Mouse (Mus musculus) lung, postnatal 0 days (tissue): ENCODE data around the gene Fuca1. TPM values are rescaled to one million over a fixed set of nuclear protein-coding genes. Genes with fewer than 3 reads are reported as not detected.

Experiments used
- ATAC-seq: fragments of 200-750 bp; cut with Nextera tagmentation; 2 replicates; pipeline ENCODE4 v1.8.0; 2017; ENCODE audit warnings: moderate library complexity
- DNase-seq: peaks from one replicate; pipeline ENCODE4 v3.0.0-alpha.2; 2016; ENCODE audit warnings: low spot score
- H3K27ac ChIP-seq: fragments of 300-500 bp; sonication (generic); 2 replicates; pipeline ENCODE4 v1.5.1; 2014; ENCODE audit warnings: antibody characterized with exemption, mild to moderate bottlenecking, low read length, mixed read lengths
- H3K27me3 ChIP-seq: fragments of 300-500 bp; sonication (generic); replicated peaks from 2 replicates; pipeline ENCODE4 v1.6.1; 2014; ENCODE audit warnings: low read length, mixed read lengths; ENCODE audit not compliant: insufficient read depth
- H3K36me3 ChIP-seq: fragments of 300-500 bp; sonication (generic); 2 replicates; pipeline ENCODE4 v1.6.1; 2014; ENCODE audit warnings: low read length, mixed read lengths; ENCODE audit not compliant: insufficient read depth
- H3K4me1 ChIP-seq: fragments of 300-500 bp; sonication (generic); 2 replicates; pipeline ENCODE4 v1.6.1; 2014; ENCODE audit warnings: antibody characterized with exemption, low read depth, low read length, mixed read lengths; ENCODE audit not compliant: insufficient read depth
- H3K4me2 ChIP-seq: fragments of 300-500 bp; sonication (generic); replicated peaks from 2 replicates; pipeline ENCODE4 v1.6.1; 2014; ENCODE audit warnings: low read depth, mild to moderate bottlenecking, low read length, moderate library complexity, mixed read lengths
- H3K4me3 ChIP-seq: fragments of 300-500 bp; sonication (generic); 2 replicates; pipeline ENCODE4 v1.5.1; 2014; ENCODE audit warnings: low read depth, low read length
- H3K9ac ChIP-seq: fragments of 300-500 bp; sonication (generic); replicated peaks from 2 replicates; pipeline ENCODE4 v1.6.1; 2014; ENCODE audit warnings: low read depth, mild to moderate bottlenecking
- H3K9me3 ChIP-seq: fragments of 300-500 bp; sonication (generic); 2 replicates; pipeline ENCODE4 v1.6.1; 2016; ENCODE audit warnings: low read length, mixed read lengths
- CTCF ChIP-seq: IDR thresholded peaks from 2 replicates; pipeline ENCODE4 v1.5.1; 2016; ENCODE audit warnings: antibody characterized with exemption, mild to moderate bottlenecking
- EP300 ChIP-seq: IDR thresholded peaks from 2 replicates; pipeline ENCODE4 v1.6.1; 2016; ENCODE audit warnings: antibody characterized with exemption, mild to moderate bottlenecking, control low read depth
- WGBS: fragments of 180-500 bp; shearing (Covaris S2); extraction: QIAGEN DNeasy Blood & Tissue Kit; methylation state at CpG from one replicate; pipeline ENCODE4 v1.1.7; 2014; 5-methylcytosine and 5-hydroxymethylcytosine counted together
- polyA plus RNA-seq: library from polyadenylated mRNA; unstranded; fragments of >200 nt; fragmentation: Nextera tagmentation; extraction: Ambion mirVana; gene quantifications from 2 replicates; pipeline ENCODE4 v1.2.1, GENCODE M21; 2015

Fuca1 gene
- polyA plus RNA-seq, 1 experiment from 2014 or later: 131 TPM

GRCm38 (mm10) chr4:135895071-135895571 lies 25.4 kb upstream of the Fuca1 start, which contains the start of gene Cnr2:
TSS of gene Cnr2 (plus strand) at chr4:135895394.
- DNase-seq (no peak), ATAC-seq (no peak)
- Histone ChIP-seq H3K4me1 (no peaks in the 10 kb centered on the region), H3K4me3 (no peak within 1 kb of the TSS), H3K9ac (no peak within 1 kb of the TSS), H3K4me2 (no peak within 1 kb of the TSS), H3K27ac (0 out of 2 replicates have a peak within 1 kb of the TSS, but pooled peaks have one; percentile 26), H3K9me3 (no peaks in the 10 kb centered on the region), H3K27me3 (no peaks in the 10 kb centered on the region), H3K36me3 (no peaks in the 10 kb centered on the region)
- TF ChIP-seq EP300: no peak
- TF ChIP-seq CTCF: no peak
- WGBS: 35% methylated on average over 8 of the region's 8 CpGs

GRCm38 (mm10) chr4:135896157-135896556 lies 24.4 kb upstream of the Fuca1 start:
- H3K4me2 ChIP-seq: no peak overlapping the region
- WGBS: 71% methylated on average over 6 of the region's 6 CpGs
- DNase-seq (no peak), ATAC-seq (no peak)
- H3K9ac ChIP-seq: no peak overlapping the region
- H3K9me3 ChIP-seq: no peaks in the 10 kb centered on the region
- TF ChIP-seq EP300 (no peak), CTCF (no peak)
- no peak overlapping the region for H3K27ac ChIP-seq
- no peaks in the 10 kb centered on the region for H3K4me1 ChIP-seq
- no peaks in the 10 kb centered on the region for H3K27me3 ChIP-seq
- no peak overlapping the region for H3K4me3 ChIP-seq
- no peaks in the 10 kb centered on the region for H3K36me3 ChIP-seq

- Histone ChIP-seq H3K4me2 (no peak overlapping the region), H3K4me1 (no peaks in the 10 kb centered on the region), H3K36me3 (no peaks in the 10 kb centered on the region), H3K9ac (no peak overlapping the region), H3K27ac (no peak overlapping the region), H3K27me3 (no peaks in the 10 kb centered on the region), H3K4me3 (no peak overlapping the region), H3K9me3 (no peaks in the 10 kb centered on the region)
- WGBS: 44% methylated on average over 8 of the region's 9 CpGs
- DNase-seq: peak; percentile 91
- peak; percentile 83 for ATAC-seq
- no peak for TF ChIP-seq CTCF
- TF ChIP-seq EP300: no peak
These were observed 22.0 kb upstream of the Fuca1 start for GRCm38 (mm10) chr4:135898380-135899049.

- H3K27ac ChIP-seq: no peak overlapping the region
- 78% methylated on average over 7 of the region's 7 CpGs for WGBS
- no peaks in the 10 kb centered on the region for H3K4me1 ChIP-seq
- H3K9me3 ChIP-seq: no peaks in the 10 kb centered on the region
- H3K4me2 ChIP-seq: no peak overlapping the region
- peak; percentile 33; the same call in 1 of the 2 replicates for ATAC-seq
- no peaks in the 10 kb centered on the region for H3K27me3 ChIP-seq
- H3K36me3 ChIP-seq: no peaks in the 10 kb centered on the region
- DNase-seq: peak; percentile 38
- no peak overlapping the region for H3K9ac ChIP-seq
- TF ChIP-seq EP300: no peak
- TF ChIP-seq CTCF: no peak
- no peak overlapping the region for H3K4me3 ChIP-seq
These were observed 21.5 kb upstream of the Fuca1 start for GRCm38 (mm10) chr4:135899050-135899448.

- H3K27ac ChIP-seq: no peak overlapping the region
- H3K9me3 ChIP-seq: no peaks in the 10 kb centered on the region
- WGBS: 84% methylated on average over 5 of the region's 5 CpGs
These were observed 20.5 kb upstream of the Fuca1 start for GRCm38 (mm10) chr4:135900008-135900407.

GRCm38 (mm10) chr4:135902606-135903242 lies 17.8 kb upstream of the Fuca1 start:
- Histone ChIP-seq H3K4me1 (no peaks in the 10 kb centered on the region), H3K27me3 (no peaks in the 10 kb centered on the region), H3K36me3 (no peaks in the 10 kb centered on the region), H3K4me2 (no peak overlapping the region), H3K9me3 (no peaks in the 10 kb centered on the region), H3K4me3 (no peak overlapping the region), H3K9ac (no peak overlapping the region), H3K27ac (no peak overlapping the region)
- TF ChIP-seq CTCF (no peak), EP300 (no peak)
- no peak for ATAC-seq
- 83% methylated on average over 4 of the region's 4 CpGs for WGBS
- DNase-seq: no peak

More at GRCm38 (mm10) chr4:135900008-135900407, 20.5 kb upstream of the Fuca1 start:
- TF ChIP-seq EP300 (no peak), CTCF (no peak)
- no peak overlapping the region for H3K4me3 ChIP-seq
- H3K36me3 ChIP-seq: no peaks in the 10 kb centered on the region
- ATAC-seq (no peak), DNase-seq (no peak)
- H3K4me1 ChIP-seq: no peaks in the 10 kb centered on the region
- no peaks in the 10 kb centered on the region for H3K27me3 ChIP-seq
- H3K4me2 ChIP-seq: no peak overlapping the region
- no peak overlapping the region for H3K9ac ChIP-seq
